Mouse (Mus musculus): ENCODE results near the gene Exph5. TPM values are rescaled to one million over a fixed set of nuclear protein-coding genes. Genes with fewer than 3 reads are reported as not detected.

Gene Exph5
- total and polyA plus RNA-seq, 3 experiments = 0.12 to 0.17 TPM; not detected in 1

DNA sequence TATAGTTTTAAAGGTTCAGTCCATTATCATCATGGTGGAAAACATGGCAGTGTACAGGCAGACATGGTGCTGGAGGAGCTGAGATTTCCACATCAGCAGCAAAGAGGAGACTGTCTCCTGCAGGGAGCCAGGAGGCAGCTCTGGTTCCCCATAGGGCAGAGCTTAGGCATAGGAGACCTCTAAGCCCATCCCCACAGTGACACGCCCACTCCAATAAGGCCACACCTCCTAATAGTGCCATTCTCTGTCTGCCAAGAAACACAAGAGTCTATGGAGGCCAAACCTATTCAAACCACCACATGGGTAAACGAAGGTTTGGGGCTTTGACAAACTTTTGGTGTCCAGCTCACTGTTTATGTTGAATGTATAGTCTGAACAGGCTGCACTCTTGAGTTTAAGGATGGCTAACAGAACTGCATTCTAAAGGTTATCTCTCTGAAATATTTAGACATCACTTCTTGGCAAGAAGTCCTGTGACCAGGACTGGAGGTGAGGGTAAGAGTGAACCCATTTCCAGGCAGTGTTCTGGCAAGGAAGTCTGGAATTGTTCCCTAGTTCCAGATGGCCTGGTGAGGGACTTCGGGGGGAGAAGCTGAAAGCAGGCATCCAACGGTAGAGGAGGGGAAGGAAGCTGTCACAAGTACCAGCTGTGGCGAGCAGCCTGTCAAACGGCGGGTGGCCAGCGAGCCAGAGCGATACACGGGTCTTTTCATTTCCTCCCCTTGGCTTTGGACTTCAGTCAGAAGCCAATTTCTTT lies 19.6 kb downstream of the Exph5 start:
- DNase-seq = no peak

DNA sequence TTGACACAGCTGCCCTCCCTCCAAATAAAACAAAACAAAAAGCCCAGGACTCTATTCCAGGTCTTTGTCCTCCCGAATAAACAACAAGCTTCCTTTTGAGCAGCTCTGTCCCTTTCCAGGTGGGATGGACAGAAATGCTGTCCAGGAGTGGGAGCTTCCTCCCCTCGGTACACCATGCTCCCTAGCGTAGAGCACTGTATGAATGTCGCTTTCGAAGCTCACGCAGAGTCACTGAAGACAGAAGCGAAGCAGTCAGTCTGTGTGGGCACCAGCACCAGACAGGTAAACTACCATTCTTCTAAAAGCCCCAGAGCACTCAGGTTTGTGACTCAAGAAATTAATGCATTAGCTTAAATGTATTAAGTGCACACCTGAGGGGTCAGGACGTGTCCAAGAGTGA lies 20.2 kb downstream of the Exph5 start:
- no peak for DNase-seq

GRCm38 (mm10) chr9:53323419-53324251 lies 22.2 kb downstream of the Exph5 start:
- peak; percentile 24 for DNase-seq

DNA sequence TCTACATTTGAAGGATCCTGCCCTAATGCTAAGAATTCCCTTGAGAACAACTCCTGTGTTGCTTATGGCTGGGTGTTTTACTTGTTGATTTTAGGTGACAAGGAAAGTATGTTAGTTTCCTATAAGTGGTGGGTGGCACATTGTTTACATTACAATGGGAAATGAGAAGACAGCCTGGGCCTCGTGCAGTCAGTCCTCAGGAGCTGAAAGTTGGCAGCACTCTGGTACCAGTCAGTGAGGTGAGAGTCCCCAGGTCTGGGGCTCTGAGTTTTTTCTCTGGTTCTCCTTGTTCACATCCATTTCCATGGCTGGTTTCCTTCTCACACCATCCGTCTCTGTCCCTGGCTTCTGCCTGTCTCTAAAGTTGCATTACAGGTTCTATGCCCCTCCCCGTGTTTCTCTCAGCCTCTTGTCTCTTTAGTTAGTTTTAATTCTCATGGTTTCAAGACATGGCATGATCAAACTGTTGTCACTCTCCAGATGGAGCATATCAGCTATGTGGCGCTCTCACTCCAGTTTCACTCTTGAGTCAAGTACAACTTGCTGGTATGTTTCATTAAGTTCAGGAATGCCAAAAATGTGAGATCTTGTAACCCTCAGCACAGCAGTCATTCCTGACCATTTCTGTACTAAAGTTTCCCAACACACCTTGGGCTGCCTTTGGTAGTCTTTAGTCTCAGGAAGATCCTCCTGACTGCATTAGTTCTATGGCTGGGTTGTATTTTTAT lies 24.1 kb downstream of the Exph5 start:
- no peak for DNase-seq

GRCm38 (mm10) chr9:53328203-53328602 lies 26.7 kb downstream of the Exph5 start:
- DNase-seq = no peak

DNA sequence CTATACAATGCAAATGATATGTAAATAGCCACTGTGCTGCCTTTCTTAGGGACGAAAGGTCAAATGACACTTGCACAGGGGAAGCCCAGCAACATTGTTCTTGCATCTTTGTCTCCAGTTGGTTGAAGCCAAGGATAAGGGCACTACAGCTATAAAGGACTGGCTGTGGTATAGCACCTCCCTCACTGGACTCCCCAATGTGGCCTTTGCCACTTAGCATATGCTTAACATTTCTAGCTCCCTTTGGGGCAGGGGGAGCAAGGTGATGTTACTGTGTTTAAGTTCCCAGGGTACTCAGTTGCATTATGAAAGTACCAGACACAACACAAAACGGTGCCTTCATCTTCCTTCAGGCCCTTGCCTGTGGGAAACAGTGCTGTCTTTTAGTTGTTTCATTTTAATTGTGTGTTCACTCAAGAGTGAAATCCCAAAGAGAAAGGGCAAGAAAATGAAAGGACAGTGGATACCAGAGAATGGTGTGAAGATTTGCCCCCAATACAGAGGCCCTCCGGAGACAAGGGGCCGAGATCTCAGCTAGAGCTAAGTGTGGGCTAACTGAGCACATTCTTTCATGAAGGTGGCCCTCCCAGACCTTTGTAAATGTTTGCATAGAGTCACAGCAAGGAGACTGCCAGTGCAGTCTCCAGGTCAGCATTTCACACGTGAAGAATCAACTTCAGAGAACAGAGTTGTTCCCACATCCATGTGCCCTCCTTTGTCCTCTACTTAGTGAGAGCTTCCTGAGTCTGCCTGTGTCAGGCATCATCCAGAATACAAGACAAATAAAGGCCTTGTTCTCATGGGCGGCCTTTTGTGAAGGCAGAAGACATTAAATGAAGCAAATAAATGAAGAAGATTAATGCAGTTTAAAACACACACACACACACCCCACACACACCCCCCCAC lies 28.1 kb downstream of the Exph5 start:
- no peak for DNase-seq

GRCm38 (mm10) chr9:53330247-53330646 lies 28.8 kb downstream of the Exph5 start:
- no peak for DNase-seq

DNA sequence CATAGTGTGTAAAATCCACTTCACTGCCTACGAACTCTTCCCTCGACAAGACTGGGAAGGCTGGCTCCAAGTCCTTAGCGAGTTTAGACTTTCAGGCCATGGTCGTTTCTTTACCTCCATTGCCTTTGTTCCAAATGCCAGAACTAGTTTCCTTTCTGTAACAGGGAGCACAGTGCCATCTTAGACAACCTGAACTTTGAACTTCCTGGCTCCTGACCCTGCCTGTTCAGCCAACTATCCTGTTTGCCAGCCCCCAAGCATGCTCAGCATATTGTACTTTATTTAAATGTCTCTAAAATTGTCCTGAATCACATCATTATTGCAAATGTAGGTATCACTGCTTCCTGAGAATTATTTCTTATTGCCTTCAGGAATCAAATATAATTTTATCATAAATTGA lies 32.0 kb downstream of the Exph5 start:
- no peak for DNase-seq

DNA sequence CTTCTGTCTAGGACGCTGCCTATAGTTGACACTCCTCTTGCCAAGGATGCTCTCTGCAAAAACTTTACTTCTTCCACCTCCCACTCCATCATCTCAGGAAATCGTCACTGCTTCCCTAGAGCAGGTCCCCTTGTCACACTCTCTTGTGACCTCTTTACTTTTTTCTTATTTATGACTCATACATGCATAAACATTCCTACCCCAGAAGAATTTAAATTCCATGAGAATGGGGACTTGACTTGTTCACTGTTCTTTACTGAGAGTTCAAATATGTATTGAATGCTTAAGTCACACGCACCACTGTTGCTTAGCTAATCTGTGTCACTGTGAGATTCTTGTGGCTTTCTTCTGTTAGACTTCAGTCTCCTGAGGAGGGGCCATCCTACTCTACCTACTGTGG lies 33.7 kb downstream of the Exph5 start:
- no peak for DNase-seq

- DNase-seq = no peak
Measured at GRCm38 (mm10) chr9:53339603-53340002, 38.1 kb downstream of the Exph5 start.

GRCm38 (mm10) chr9:53340328-53340916 lies 39.0 kb downstream of the Exph5 start:
- DNase-seq = no peak

DNA sequence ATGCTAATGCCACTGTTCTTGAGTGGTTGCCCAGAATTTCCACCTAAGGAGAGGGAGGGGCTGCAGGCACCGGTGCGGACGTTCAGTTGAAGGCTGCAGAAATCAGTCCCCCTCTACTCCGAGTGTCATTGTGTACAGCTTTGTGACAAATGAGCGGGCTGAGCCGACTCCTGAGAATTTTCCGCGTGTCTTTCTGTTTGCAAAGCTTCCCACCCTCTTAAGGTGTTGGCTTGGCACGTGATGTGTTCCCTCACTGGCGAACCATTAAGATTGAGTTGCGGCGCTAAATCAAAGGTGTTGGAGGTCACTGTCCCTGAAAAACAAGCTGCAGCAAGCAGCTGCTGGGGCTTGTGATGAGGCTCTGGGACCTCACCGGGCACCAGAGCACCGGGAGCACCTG lies 39.5 kb downstream of the Exph5 start:
- peak; percentile 26 for DNase-seq

GRCm38 (mm10) chr9:53341981-53342380 lies 40.5 kb downstream of the Exph5 start:
- no peak for DNase-seq

DNA sequence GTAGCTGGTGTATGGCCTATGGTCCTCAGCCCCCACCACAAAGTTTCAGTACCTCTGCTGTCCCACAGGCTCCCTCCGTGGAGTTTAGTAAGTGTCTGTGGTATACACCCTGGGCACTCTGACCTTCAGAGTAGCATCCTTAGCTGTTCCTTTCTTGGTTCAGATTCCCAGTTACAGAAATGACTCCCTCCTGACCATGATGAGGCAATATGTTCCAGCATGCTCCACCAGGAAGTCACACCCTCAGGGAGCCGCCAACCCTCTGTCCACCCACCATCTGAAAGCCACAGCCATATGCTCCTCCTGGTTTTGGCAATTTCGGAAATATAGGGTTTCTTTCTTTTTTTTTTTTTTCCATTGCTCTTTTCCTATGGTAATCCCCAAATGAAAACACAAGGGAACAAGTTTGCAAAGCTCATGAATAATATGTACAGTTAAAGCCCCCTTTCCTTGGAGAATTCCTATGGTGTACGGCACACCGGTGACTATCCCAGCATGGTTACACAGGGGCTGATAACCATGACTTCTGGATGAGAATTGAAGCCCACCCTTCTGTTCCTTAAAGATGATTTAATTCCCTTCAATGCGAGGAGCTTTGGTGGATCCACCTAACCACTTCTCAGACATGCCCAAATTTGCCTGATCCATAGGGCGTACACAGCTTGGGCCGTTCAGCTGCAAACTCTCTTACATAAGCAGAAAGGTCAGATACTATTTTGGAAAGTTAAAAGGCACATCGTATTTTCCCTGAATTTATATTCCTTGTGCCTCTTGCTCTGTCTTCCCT lies 43.4 kb downstream of the Exph5 start:
- DNase-seq = no peak

GRCm38 (mm10) chr9:53345728-53346127 lies 44.3 kb downstream of the Exph5 start:
- DNase-seq = no peak

DNA sequence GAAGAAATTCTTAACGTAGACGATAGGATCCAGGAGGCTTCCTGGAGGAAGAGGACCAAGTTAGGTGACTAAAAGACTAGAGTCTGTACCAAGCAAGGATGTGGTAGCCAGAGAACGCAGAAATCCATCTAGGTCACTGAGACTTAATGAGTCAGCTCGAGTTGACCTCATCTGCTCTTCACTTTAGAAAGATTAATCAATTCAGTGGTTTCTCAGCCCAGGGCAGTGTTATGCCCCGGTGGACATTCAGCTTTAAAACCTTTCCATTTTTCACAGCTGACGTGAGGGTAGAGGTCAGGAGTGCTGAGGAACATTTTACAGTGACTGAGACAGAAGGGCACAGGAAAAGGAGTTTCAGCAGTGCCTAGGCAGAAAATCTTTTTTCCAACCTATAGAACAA lies 44.9 kb downstream of the Exph5 start:
- peak; percentile 30 for DNase-seq

DNA sequence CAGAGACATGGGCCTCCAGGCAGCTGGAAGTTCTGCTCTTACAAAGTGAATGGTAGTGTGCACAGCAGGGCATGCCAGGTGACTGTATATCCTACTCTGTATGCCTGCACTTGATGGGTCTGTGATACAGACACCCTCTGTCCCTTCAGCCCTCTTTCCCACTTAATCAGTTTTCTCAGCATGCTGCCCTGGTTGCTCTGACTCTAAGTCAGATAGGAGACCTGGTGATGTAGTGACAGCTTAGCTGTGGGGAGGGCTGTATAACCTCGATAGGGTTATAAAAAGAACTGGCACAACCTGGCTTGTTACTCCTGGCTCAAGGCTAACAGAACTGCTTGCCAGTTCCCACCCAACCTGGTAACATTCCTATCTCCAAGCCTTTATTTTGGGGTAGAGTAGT lies 47.7 kb downstream of the Exph5 start:
- DNase-seq = no peak

DNA sequence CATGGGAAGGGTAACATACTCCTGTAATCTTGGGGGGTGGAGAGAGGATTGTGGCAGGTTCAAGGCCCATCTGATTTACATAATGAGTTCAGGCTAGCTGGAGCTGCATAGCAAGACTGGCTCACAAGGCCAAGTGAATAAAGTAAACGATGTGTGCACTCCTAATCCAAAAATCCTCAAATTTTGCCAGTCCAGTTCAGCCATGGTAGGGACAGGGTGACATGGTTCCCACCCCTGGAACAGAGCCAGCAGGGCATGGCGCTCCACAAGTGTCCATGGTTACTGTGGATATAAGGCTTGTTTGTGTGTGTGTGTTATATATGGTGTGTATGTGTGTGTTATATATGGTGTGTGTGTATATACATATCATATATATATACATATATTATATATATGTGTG lies 48.9 kb downstream of the Exph5 start:
- DNase-seq = no peak

DNA sequence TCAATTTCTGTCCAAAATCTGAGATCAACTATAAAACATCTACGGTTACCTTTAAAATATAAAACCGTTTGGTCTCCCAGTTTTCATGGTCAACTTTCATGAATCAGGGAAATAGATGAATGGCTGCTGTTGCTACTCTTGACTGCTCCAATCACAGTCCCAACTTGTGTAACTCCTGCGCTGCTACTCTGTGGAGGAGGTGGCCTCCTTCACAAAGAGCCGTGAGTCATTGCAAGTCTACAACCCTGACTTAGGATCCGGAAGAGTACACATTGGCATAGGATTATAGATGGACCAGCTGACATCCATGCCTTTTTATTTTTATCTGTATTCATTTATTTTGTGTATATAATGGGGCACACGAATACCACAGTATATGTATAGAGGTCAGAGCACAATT lies 50.4 kb downstream of the Exph5 start:
- DNase-seq = no peak

DNA sequence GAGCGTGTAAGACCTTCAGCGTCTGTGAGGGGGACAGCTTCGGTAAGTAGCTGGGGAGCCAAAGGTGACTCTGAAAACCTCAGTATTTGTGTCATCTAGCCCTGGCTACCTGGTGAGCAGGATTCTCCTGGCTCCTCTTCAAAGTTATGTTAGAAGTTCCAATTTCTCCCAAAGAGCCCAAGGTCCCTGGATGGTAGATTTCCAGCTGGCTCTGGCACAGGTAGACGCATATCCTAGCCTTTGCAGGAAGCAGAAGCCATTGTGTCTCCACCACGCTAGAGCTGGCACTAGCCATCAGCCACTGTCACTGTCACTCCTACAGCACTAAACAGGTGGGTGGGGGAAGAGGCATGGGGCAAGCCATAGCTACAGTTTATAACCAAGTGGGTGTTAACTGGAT lies 51.7 kb downstream of the Exph5 start:
- DNase-seq = no peak
